Mouse (Mus musculus) hindbrain, postnatal 0 days (tissue): Measurements from ENCODE around the gene Fbp1. TPM values are rescaled to one million over a fixed set of nuclear protein-coding genes. Genes with fewer than 3 reads are reported as not detected.
"Not testable (repeated sequence)": the region's sequence is repeated elsewhere in the genome, so short reads cannot be mapped to it uniquely, and the experiment has no call there.

ENCODE experiments used
- ATAC-seq: fragments of 200-750 bp; cut with Nextera tagmentation; 2 replicates; pipeline ENCODE4 v1.8.0; 2017; ENCODE audit warnings: mild to moderate bottlenecking, moderate TSS enrichment, moderate library complexity
- DNase-seq: peaks from one replicate; pipeline ENCODE4 v3.0.0-alpha.2; 2015; ENCODE audit warnings: low spot score
- H3K27ac ChIP-seq: fragments of 300-500 bp; sonication (generic); 2 replicates; pipeline ENCODE4 v1.5.1; 2014; ENCODE audit warnings: mild to moderate bottlenecking
- H3K27me3 ChIP-seq: fragments of 300-500 bp; sonication (generic); 2 replicates; pipeline ENCODE4 v1.6.1; 2014; ENCODE audit warnings: low read length, mixed read lengths; ENCODE audit not compliant: insufficient read depth
- H3K36me3 ChIP-seq: fragments of 300-500 bp; sonication (generic); 2 replicates; pipeline ENCODE4 v1.6.1; 2014; ENCODE audit warnings: low read length, mixed read lengths; ENCODE audit not compliant: insufficient read depth
- H3K4me1 ChIP-seq: fragments of 300-500 bp; sonication (generic); 2 replicates; pipeline ENCODE4 v1.6.1; 2014; ENCODE audit warnings: antibody characterized with exemption, low read length, mixed read lengths; ENCODE audit not compliant: insufficient read depth
- H3K4me2 ChIP-seq: fragments of 300-500 bp; sonication (generic); 2 replicates; pipeline ENCODE4 v1.6.1; 2014; ENCODE audit warnings: low read depth, mild to moderate bottlenecking, low read length, moderate library complexity, mixed read lengths
- H3K4me3 ChIP-seq: fragments of 300-500 bp; sonication (generic); 2 replicates; pipeline ENCODE4 v1.5.1; 2014; ENCODE audit warnings: low read length
- H3K9ac ChIP-seq: fragments of 300-500 bp; sonication (generic); replicated peaks from 2 replicates; pipeline ENCODE4 v1.6.1; 2014; ENCODE audit warnings: mild to moderate bottlenecking, low read length, moderate library complexity, mixed read lengths
- H3K9me3 ChIP-seq: fragments of 300-500 bp; sonication (generic); 2 replicates; pipeline ENCODE4 v1.6.1; 2016; ENCODE audit warnings: low read length, mixed read lengths
- CTCF ChIP-seq: IDR thresholded peaks from 2 replicates; pipeline ENCODE4 v1.5.1; 2016; ENCODE audit warnings: antibody characterized with exemption, control low read depth, low read depth
- WGBS: fragments of 180-500 bp; shearing (Covaris S2); extraction: QIAGEN DNeasy Blood & Tissue Kit; methylation state at CpG from one replicate; pipeline ENCODE4 v1.1.7; 2014; 5-methylcytosine and 5-hydroxymethylcytosine counted together
- polyA plus RNA-seq: library from polyadenylated mRNA; unstranded; fragments of >200 nt; fragmentation: Nextera tagmentation; extraction: Ambion mirVana; gene quantifications from 2 replicates; pipeline ENCODE4 v1.2.1, GENCODE M21; 2015
- total RNA-seq: library from RNA; depleted of rRNA; stranded (reverse); fragments of >200 nt; gene quantifications from 2 replicates; pipeline ENCODE4 v1.2.3, GENCODE M21; 2014; rRNA removed

Gene Fbp1
- total and polyA plus RNA-seq, 2 experiments from 2014 or later = 0.50 to 2.1 TPM

GRCm38 (mm10) chr13:62855396-62856304 is 32.4 kb downstream of the Fbp1 start:
- no peaks in the 10 kb centered on the region for H3K4me1 ChIP-seq
- 0 out of 2 replicates have a peak overlapping the region, but pooled peaks have one; percentile 13 for H3K9ac ChIP-seq
- ATAC-seq = peak; percentile 68
- no peaks in the 10 kb centered on the region for H3K9me3 ChIP-seq
- peak overlapping the region; percentile 58 for H3K4me2 ChIP-seq
- no peak for DNase-seq
- peak overlapping the region; percentile 32 for H3K4me3 ChIP-seq
- H3K27me3 ChIP-seq = no peaks in the 10 kb centered on the region
- WGBS = 34% methylated on average over 25 of the region's 25 CpGs
- TF ChIP-seq CTCF = no peak
- no peaks in the 10 kb centered on the region for H3K36me3 ChIP-seq
- H3K27ac ChIP-seq = no peak overlapping the region

- no peak overlapping the region for H3K4me3 ChIP-seq
Observed at GRCm38 (mm10) chr13:62854666-62855065, 33.4 kb downstream of the Fbp1 start.

GRCm38 (mm10) chr13:62833341-62833740 is 54.7 kb downstream of the Fbp1 start:
- no peak for TF ChIP-seq CTCF
- 39% methylated on average over 4 of the region's 4 CpGs for WGBS
- Histone ChIP-seq H3K36me3 (no peaks in the 10 kb centered on the region), H3K4me1 (no peaks in the 10 kb centered on the region), H3K27me3 (no peaks in the 10 kb centered on the region), H3K9ac (no peak overlapping the region), H3K4me3 (no peak overlapping the region), H3K9me3 (no peaks in the 10 kb centered on the region), H3K27ac (no peak overlapping the region), H3K4me2 (no peak overlapping the region)
- no peak for ATAC-seq
- DNase-seq = no peak

More at GRCm38 (mm10) chr13:62854666-62855065, 33.4 kb downstream of the Fbp1 start:
- no peaks in the 10 kb centered on the region for H3K9me3 ChIP-seq
- H3K27ac ChIP-seq = no peak overlapping the region
- no peak overlapping the region for H3K9ac ChIP-seq
- TF ChIP-seq CTCF = peak; percentile 95
- H3K4me1 ChIP-seq = no peaks in the 10 kb centered on the region
- no peak for ATAC-seq
- WGBS = 9% methylated on average over 15 of the region's 15 CpGs
- DNase-seq = peak; percentile 74
- no peaks in the 10 kb centered on the region for H3K36me3 ChIP-seq
- no peaks in the 10 kb centered on the region for H3K27me3 ChIP-seq
- peak overlapping the region; percentile 27 for H3K4me2 ChIP-seq

- H3K4me3 ChIP-seq = no peak overlapping the region
- H3K27me3 ChIP-seq = no peaks in the 10 kb centered on the region
- no peak for TF ChIP-seq CTCF
- WGBS = 90% methylated on average over 2 of the region's 2 CpGs
- no peaks in the 10 kb centered on the region for H3K9me3 ChIP-seq
- no peak overlapping the region for H3K27ac ChIP-seq
- no peaks in the 10 kb centered on the region for H3K4me1 ChIP-seq
- ATAC-seq (no peak), DNase-seq (no peak)
- H3K36me3 ChIP-seq = no peaks in the 10 kb centered on the region
- no peak overlapping the region for H3K9ac ChIP-seq
- H3K4me2 ChIP-seq = no peak overlapping the region
Observed at GRCm38 (mm10) chr13:62832239-62832638, 55.8 kb downstream of the Fbp1 start.

- H3K4me1 ChIP-seq, H3K36me3 ChIP-seq, H3K27me3 ChIP-seq, DNase-seq, H3K4me2 ChIP-seq, ATAC-seq, H3K9ac ChIP-seq, H3K27ac ChIP-seq, H3K4me3 ChIP-seq, H3K9me3 ChIP-seq: not testable (repeated sequence)
- 76% methylated on average over 3 of the region's 3 CpGs for WGBS
Observed at GRCm38 (mm10) chr13:62815705-62816104, 72.4 kb downstream of the Fbp1 start.

Other genes starting within 250 kb of the Fbp1 start
- 7.2 and 14.1 TPM in 2 replicates for gene Platr25, start 127.6 kb downstream of the Fbp1 start, total RNA-seq
- 13.1 and 15.7 TPM in 2 replicates for gene Platr25, start 127.6 kb downstream of the Fbp1 start, polyA plus RNA-seq
- gene Gm5141, start 102.5 kb downstream of the Fbp1 start, total RNA-seq = 1.5 and 3.1 TPM in 2 replicates
- gene Gm5141, start 102.5 kb downstream of the Fbp1 start, polyA plus RNA-seq = 4.3 and 4.8 TPM in 2 replicates
- 0.50 and 0.78 TPM in 2 replicates for gene Fbp2, start 29.9 kb downstream of the Fbp1 start, total RNA-seq
- gene Fbp2, start 29.9 kb downstream of the Fbp1 start, polyA plus RNA-seq = 1.1 TPM in 2 replicates
- 29.8 and 35.3 TPM in 2 replicates for gene 2010111I01Rik, start 76.6 kb upstream of the Fbp1 start, total RNA-seq
- 15.9 and 18.6 TPM in 2 replicates for gene 2010111I01Rik, start 76.6 kb upstream of the Fbp1 start, polyA plus RNA-seq